8 mouse cellular contexts compared by ENCODE assay signal in genomic region chr3:135825754-135826683, GRCm38 (mm10). TPM values are rescaled to one million over a fixed set of nuclear protein-coding genes. Genes with fewer than 3 reads are reported as not detected.
DNase-seq lines count a peak whose midpoint lies in the region; ATAC-seq and TF ChIP-seq lines count a peak whose summit lies in the region.

No protein-coding gene starts in this region.

- peaks cover 66% of the 10 kb centered on the region for H3K4me1 ChIP-seq in erythroblast, embryonic 14.5 days (ENCODE audit: control insufficient read depth)
- peaks cover 25% of the 10 kb centered on the region for H3K4me1 ChIP-seq in heart, embryonic 13.5 days
- H3K4me1 ChIP-seq in kidney, postnatal 0 days (replicated peaks; ENCODE audit: insufficient read depth, low read length) = peaks cover 4% of the 10 kb centered on the region; the same call in 1 of the 2 replicates
- H3K4me1 ChIP-seq in liver, embryonic 14.5 days (replicated peaks; ENCODE audit: control insufficient read depth in 2 of 2, insufficient read depth in 2 of 2, low read length in 1 of 2) = peaks cover 24 to 25% of the 10 kb centered on the region in 2 experiments
- H3K4me1 ChIP-seq in neural tube, embryonic 11.5 days (ENCODE audit: control insufficient read depth, insufficient read depth, low read length) = 0 out of 2 replicates have a peak, but pooled peaks cover 2% of the 10 kb centered on the region
- H3K4me1 ChIP-seq in stomach, postnatal 0 days (replicated peaks; ENCODE audit: control insufficient read depth, insufficient read depth) = no peaks in the 10 kb centered on the region

- peak; percentile 74 for DNase-seq in CD4-positive, CD25-positive, alpha-beta regulatory T cell, adult 2 months (ENCODE audit: low read depth, low spot score)
- peak; percentile 61 for DNase-seq in brain, embryonic 14.5 days (ENCODE audit: low read depth)
- peak; percentile 63 for DNase-seq in kidney, postnatal 0 days (ENCODE audit: low spot score)
- peak; percentile 52 to 63 (median 59) for DNase-seq in liver, embryonic 14.5 days (ENCODE audit: low read depth in 3 of 3, low spot score in 3 of 3)
- DNase-seq in neural tube, embryonic 11.5 days (ENCODE audit: low spot score) = peak; percentile 70
- peak; percentile 67 for DNase-seq in stomach, postnatal 0 days (ENCODE audit: low spot score)

- peak overlapping the region; percentile 86 for H3K9ac ChIP-seq in heart, embryonic 13.5 days
- H3K9ac ChIP-seq in kidney, postnatal 0 days (ENCODE audit: low read depth, low read length) = peak overlapping the region; percentile 46
- peak overlapping the region; percentile 92 for H3K9ac ChIP-seq in liver, embryonic 14.5 days (replicated peaks)
- H3K9ac ChIP-seq in neural tube, embryonic 11.5 days (ENCODE audit: low read length) = peak overlapping the region; percentile 62
- peak overlapping the region; percentile 58 for H3K9ac ChIP-seq in stomach, postnatal 0 days (ENCODE audit: low read length)

- TF ChIP-seq POLR2A in brain, embryonic 14.5 days (IDR thresholded peaks at IDR 0.05; ENCODE audit: borderline replicate concordance, extremely low read depth, insufficient read depth, insufficient read length, poor library complexity, severe bottlenecking) = no peak

- peak; percentile 71 for ATAC-seq in heart, embryonic 13.5 days (ENCODE audit: extremely low read depth, insufficient number of reproducible peaks, low FRiP score, low TSS enrichment)
- ATAC-seq in kidney, postnatal 0 days (replicated peaks; ENCODE audit: low FRiP score, low read depth) = peak; percentile 84
- peak; percentile 71 for ATAC-seq in liver, embryonic 14.5 days (ENCODE audit: insufficient read depth)
- peak; percentile 74 for ATAC-seq in neural tube, embryonic 11.5 days (ENCODE audit: insufficient read depth, low FRiP score, low TSS enrichment)
- ATAC-seq in stomach, postnatal 0 days (ENCODE audit: low FRiP score, low TSS enrichment) = peak; percentile 74

- H3K27ac ChIP-seq in heart, embryonic 13.5 days (replicated peaks) = peak overlapping the region; percentile 90
- H3K27ac ChIP-seq in kidney, postnatal 0 days = peak overlapping the region; percentile 74
- peak overlapping the region; percentile 95 for H3K27ac ChIP-seq in liver, embryonic 14.5 days
- H3K27ac ChIP-seq in neural tube, embryonic 11.5 days (ENCODE audit: low read depth, low read length) = peak overlapping the region; percentile 29
- H3K27ac ChIP-seq in stomach, postnatal 0 days (replicated peaks) = no peak overlapping the region; the same call in 1 of the 2 replicates

- TF ChIP-seq CTCF in brain, embryonic 14.5 days (IDR thresholded peaks at IDR 0.05; ENCODE audit: borderline replicate concordance, extremely low read depth, insufficient read depth, insufficient read length) = peak; percentile 32; the same call in 1 of the 2 replicates
- peak; percentile 36; the same call in 1 of the 2 replicates for TF ChIP-seq CTCF in kidney, postnatal 0 days (IDR thresholded peaks at IDR 0.05; ENCODE audit: low read depth)
- peak; percentile 60 for TF ChIP-seq CTCF in liver, embryonic 14.5 days (IDR thresholded peaks at IDR 0.05; ENCODE audit: low read depth)
- TF ChIP-seq CTCF in stomach, postnatal 0 days (IDR thresholded peaks at IDR 0.05; ENCODE audit: low read depth) = peak; percentile 30; the same call in 1 of the 2 replicates

- H3K4me3 ChIP-seq in erythroblast, embryonic 14.5 days (replicated peaks) = peak overlapping the region; percentile 95
- H3K4me3 ChIP-seq in heart, embryonic 13.5 days = peak overlapping the region; percentile 80
- H3K4me3 ChIP-seq in kidney, postnatal 0 days (replicated peaks; ENCODE audit: low read depth, low read length) = peak overlapping the region; percentile 52
- peak overlapping the region; percentile 71 to 95 for H3K4me3 ChIP-seq in liver, embryonic 14.5 days (ENCODE audit: insufficient read depth in 1 of 2, low read depth in 2 of 2, low read length in 2 of 2)
- peak overlapping the region; percentile 53 for H3K4me3 ChIP-seq in neural tube, embryonic 11.5 days (ENCODE audit: low read depth, low read length)
- peak overlapping the region; percentile 57 for H3K4me3 ChIP-seq in stomach, postnatal 0 days (ENCODE audit: low read depth, low read length)

- peak; percentile 62 for TF ChIP-seq EP300 in liver, embryonic 14.5 days (IDR thresholded peaks at IDR 0.05; ENCODE audit: low read depth)
- no peak for TF ChIP-seq EP300 in stomach, postnatal 0 days (optimal IDR thresholded peaks at IDR 0.05)

- H3K27me3 ChIP-seq in erythroblast, embryonic 14.5 days (ENCODE audit: control insufficient read depth) = no peaks in the 10 kb centered on the region
- H3K27me3 ChIP-seq in heart, embryonic 13.5 days (replicated peaks) = no peaks in the 10 kb centered on the region
- H3K27me3 ChIP-seq in kidney, postnatal 0 days (ENCODE audit: insufficient read depth, low read length) = no peaks in the 10 kb centered on the region
- H3K27me3 ChIP-seq in liver, embryonic 14.5 days (ENCODE audit: control insufficient read depth, insufficient read depth, low read length) = no peaks in the 10 kb centered on the region
- no peaks in the 10 kb centered on the region for H3K27me3 ChIP-seq in neural tube, embryonic 11.5 days (ENCODE audit: control insufficient read depth, insufficient read depth, low read length)
- no peaks in the 10 kb centered on the region for H3K27me3 ChIP-seq in stomach, postnatal 0 days (ENCODE audit: control insufficient read depth, insufficient read depth, low read length)

- H3K4me2 ChIP-seq in heart, embryonic 13.5 days = peak overlapping the region; percentile 98
- H3K4me2 ChIP-seq in kidney, postnatal 0 days (ENCODE audit: low read length) = peak overlapping the region; percentile 82
- peak overlapping the region; percentile 87 for H3K4me2 ChIP-seq in liver, embryonic 14.5 days (ENCODE audit: low read depth)
- peak overlapping the region; percentile 96 for H3K4me2 ChIP-seq in neural tube, embryonic 11.5 days (ENCODE audit: low read depth)
- H3K4me2 ChIP-seq in stomach, postnatal 0 days (replicated peaks; ENCODE audit: low read depth) = peak overlapping the region; percentile 100

- no peaks in the 10 kb centered on the region for H3K9me3 ChIP-seq in erythroblast, embryonic 14.5 days (ENCODE audit: control insufficient read depth, low read length)
- no peaks in the 10 kb centered on the region for H3K9me3 ChIP-seq in heart, embryonic 13.5 days
- H3K9me3 ChIP-seq in kidney, postnatal 0 days (replicated peaks; ENCODE audit: low read length) = no peaks in the 10 kb centered on the region
- H3K9me3 ChIP-seq in liver, embryonic 14.5 days (ENCODE audit: control insufficient read depth, low read length) = no peaks in the 10 kb centered on the region
- H3K9me3 ChIP-seq in neural tube, embryonic 11.5 days (ENCODE audit: control insufficient read depth, low read length) = no peaks in the 10 kb centered on the region
- no peaks in the 10 kb centered on the region for H3K9me3 ChIP-seq in stomach, postnatal 0 days (ENCODE audit: control insufficient read depth, low read length)

- WGBS in heart, embryonic 13.5 days = under 1% methylated on average over 57 of the region's 57 CpGs
- under 1% methylated on average over 57 of the region's 57 CpGs for WGBS in kidney, postnatal 0 days
- under 1% methylated on average over 57 of the region's 57 CpGs for WGBS in liver, embryonic 14.5 days (ENCODE audit: insufficient replicate concordance)
- under 1% methylated on average over 57 of the region's 57 CpGs for WGBS in neural tube, embryonic 11.5 days
- under 1% methylated on average over 57 of the region's 57 CpGs for WGBS in stomach, postnatal 0 days

- H3K36me3 ChIP-seq in erythroblast, embryonic 14.5 days (ENCODE audit: control insufficient read depth) = peaks cover 29% of the 10 kb centered on the region
- no peaks in the 10 kb centered on the region for H3K36me3 ChIP-seq in heart, embryonic 13.5 days
- H3K36me3 ChIP-seq in kidney, postnatal 0 days (ENCODE audit: insufficient read depth, low read length) = no peaks in the 10 kb centered on the region
- H3K36me3 ChIP-seq in liver, embryonic 14.5 days (replicated peaks; ENCODE audit: control insufficient read depth, insufficient read depth, low read depth) = peaks cover 17% of the 10 kb centered on the region
- H3K36me3 ChIP-seq in neural tube, embryonic 11.5 days (ENCODE audit: control insufficient read depth, insufficient read depth, low read length) = no peaks in the 10 kb centered on the region
- H3K36me3 ChIP-seq in stomach, postnatal 0 days (ENCODE audit: control insufficient read depth, insufficient read depth, low read length) = no peaks in the 10 kb centered on the region

RNA-seq across cellular contexts. Expression of gene Slc39a8, which starts 0.9 kb away (rescaled TPM):
- 5.4 and 9.7 TPM in 2 replicates for polyA plus RNA-seq in brain, embryonic 14.5 days (2012; rRNA removed)
- polyA plus RNA-seq in erythroblast, embryonic 14.5 days (2012) = 4.2 and 5.4 TPM in 2 replicates
- 13.3 and 14.5 TPM in 2 replicates for polyA plus RNA-seq in heart, embryonic 13.5 days (2015; fragmentation: Nextera tagmentation; extraction: Ambion mirVana)
- polyA plus RNA-seq in kidney, postnatal 0 days (2015; fragmentation: Nextera tagmentation; extraction: Ambion mirVana) = 25.0 and 25.9 TPM in 2 replicates
- 22.8 and 27.5 TPM in 2 replicates for polyA plus RNA-seq in liver, embryonic 14.5 days (2012; rRNA removed)
- polyA plus RNA-seq in liver, embryonic 14.5 days (2014; fragmentation: Nextera tagmentation; extraction: Ambion mirVana) = 55.4 and 56.8 TPM in 2 replicates
- polyA plus RNA-seq in neural tube, embryonic 11.5 days (2014; fragmentation: Nextera tagmentation; extraction: Ambion mirVana) = 17.8 and 20.6 TPM in 2 replicates
- polyA plus RNA-seq in stomach, postnatal 0 days (2015; fragmentation: Nextera tagmentation; extraction: Ambion mirVana) = 2.6 and 3.6 TPM in 2 replicates
